Mouse (Mus musculus) myocyte (in vitro differentiated cells): ENCODE results near the gene Atf7. TPM values are rescaled to one million over a fixed set of nuclear protein-coding genes. Genes with fewer than 3 reads are reported as not detected.

ENCODE experiments used
- H3K27me3 ChIP-seq: one replicate; pipeline ENCODE4 v1.6.1; 2011; ENCODE audit not compliant: control insufficient read depth, insufficient read depth, insufficient read length
- H3K36me3 ChIP-seq: one replicate; pipeline ENCODE4 v1.6.1; 2011; ENCODE audit not compliant: control insufficient read depth, insufficient read depth
- H3K4me2 ChIP-seq: one replicate; pipeline ENCODE4 v1.6.1; 2011; ENCODE audit warnings: low read depth, control low read depth
- H3K4me3 ChIP-seq: one replicate; pipeline ENCODE4 v1.5.1; 2011; ENCODE audit warnings: mild to moderate bottlenecking, control low read depth, moderate library complexity
- H3K79me2 ChIP-seq: one replicate; pipeline ENCODE4 v1.6.1; 2011; ENCODE audit not compliant: control insufficient read depth, insufficient read depth
- H3ac ChIP-seq: one replicate; pipeline ENCODE4 v1.6.1; 2011; ENCODE audit not compliant: control insufficient read depth, insufficient read length
- CEBPB ChIP-seq: IDR thresholded peaks from 2 replicates; pipeline ENCODE4 v1.6.1; 2011; ENCODE audit warnings: mild to moderate bottlenecking, moderate library complexity; ENCODE audit not compliant: poor library complexity, insufficient read depth, severe bottlenecking
- E2F4 ChIP-seq: IDR thresholded peaks from one replicate; pipeline ENCODE4 v1.6.1; 2011; ENCODE audit warnings: mild to moderate bottlenecking, control low read depth, moderate library complexity; ENCODE audit not compliant: insufficient read depth
- MAX ChIP-seq: IDR thresholded peaks from one replicate; pipeline ENCODE4 v1.6.1; 2011; ENCODE audit warnings: low read depth, mild to moderate bottlenecking, control low read depth
- MYOD1 ChIP-seq, 3 experiments: IDR thresholded peaks; one replicate each; pipeline ENCODE4 v1.6.1; 2011; ENCODE audit warnings: control low read depth in 2 of 3, low read depth in 2 of 3, mild to moderate bottlenecking in 2 of 3, moderate library complexity in 1 of 3; ENCODE audit not compliant: insufficient read length in 2 of 3, control insufficient read depth in 1 of 3
- MYOG ChIP-seq, 3 experiments: IDR thresholded peaks; one replicate each; pipeline ENCODE4 v1.6.1; 2011; ENCODE audit warnings: control low read depth in 2 of 3, low read depth in 2 of 3, mild to moderate bottlenecking in 2 of 3; ENCODE audit not compliant: insufficient read length in 2 of 3, control insufficient read depth in 1 of 3, insufficient read depth in 1 of 3
- POLR2A ChIP-seq: IDR thresholded peaks from one replicate; pipeline ENCODE4 v1.6.1; 2011; ENCODE audit warnings: low read depth, mild to moderate bottlenecking, control low read depth, moderate library complexity; ENCODE audit not compliant: insufficient read length
- POLR2AphosphoS2 ChIP-seq: IDR thresholded peaks from one replicate; pipeline ENCODE4 v1.6.1; 2011; ENCODE audit warnings: low read depth, control low read depth; ENCODE audit not compliant: insufficient read length
- REST ChIP-seq: IDR thresholded peaks from one replicate; pipeline ENCODE4 v1.6.1; 2011; ENCODE audit warnings: mild to moderate bottlenecking, control low read depth, moderate library complexity; ENCODE audit not compliant: insufficient read depth, insufficient read length
- SRF ChIP-seq: IDR thresholded peaks from one replicate; pipeline ENCODE4 v1.6.1; 2011; ENCODE audit warnings: low read depth; ENCODE audit not compliant: control insufficient read depth, insufficient read length
- TCF12 ChIP-seq: IDR thresholded peaks from one replicate; pipeline ENCODE4 v1.6.1; 2011; ENCODE audit warnings: mild to moderate bottlenecking, control low read depth; ENCODE audit not compliant: poor library complexity, insufficient read depth, severe bottlenecking
- TCF3 ChIP-seq: IDR thresholded peaks from one replicate; pipeline ENCODE4 v1.6.1; 2011; ENCODE audit warnings: low read depth, control low read depth; ENCODE audit not compliant: insufficient read length
- USF1 ChIP-seq: IDR thresholded peaks from one replicate; pipeline ENCODE4 v1.6.1; 2011; ENCODE audit warnings: low read depth, mild to moderate bottlenecking, control low read depth, moderate library complexity
- polyA plus RNA-seq: library from polyadenylated mRNA; unstranded; fragments of >200 nt; fragmentation: generic; extraction: Trizol; gene quantifications from one replicate; pipeline ENCODE4 v1.2.1, GENCODE M21; 2012; ENCODE audit warnings: missing spikeins

Atf7 gene
- polyA plus RNA-seq, 1 experiment = 33.7 TPM

DNA sequence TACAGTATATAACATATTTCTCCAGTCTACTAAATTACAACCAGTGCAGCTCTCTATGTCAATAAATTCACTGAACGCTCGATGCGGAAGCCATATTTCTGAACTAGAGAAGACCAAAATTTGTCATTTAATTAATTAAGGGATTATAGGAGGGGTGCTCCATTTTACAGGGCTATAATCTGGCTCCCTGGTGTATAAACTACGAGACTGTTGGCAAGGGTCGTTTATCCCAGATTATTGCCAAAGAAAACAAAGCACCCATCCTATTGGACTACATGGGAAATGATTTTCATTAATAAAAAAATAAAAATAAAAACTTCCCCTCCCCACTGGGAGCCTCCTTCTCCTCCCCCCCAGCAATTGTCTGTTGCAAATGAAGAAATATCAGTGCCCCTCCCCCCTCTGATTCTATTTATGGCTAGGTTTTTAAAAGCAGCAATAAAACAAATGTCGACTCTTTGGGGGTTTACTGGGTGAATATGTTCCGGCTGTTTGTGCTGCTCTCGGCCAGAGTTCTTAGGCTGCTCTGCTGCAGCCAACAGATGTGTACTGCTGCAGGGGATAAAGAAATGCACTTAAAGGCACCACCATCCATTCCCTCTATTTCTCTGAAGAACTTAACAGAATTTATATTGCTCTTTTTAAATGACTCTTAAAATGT is 31.1 kb downstream of the Atf7 start:
- no peaks in the 10 kb centered on the region for H3K36me3 ChIP-seq
- H3K4me3 ChIP-seq = no peak overlapping the region
- TF ChIP-seq USF1 = no peak
- no peak for TF ChIP-seq E2F4
- no peak for TF ChIP-seq POLR2AphosphoS2
- no peak for TF ChIP-seq SRF
- TF ChIP-seq MAX = no peak
- TF ChIP-seq CEBPB = no peak
- no peak for TF ChIP-seq MYOD1 (IDR thresholded peaks at IDR 0.05; ENCODE audit: control insufficient read depth in 1 of 3, insufficient read length in 2 of 3, low read depth in 2 of 3)
- H3ac ChIP-seq = no peak overlapping the region
- no peak overlapping the region for H3K4me2 ChIP-seq
- H3K27me3 ChIP-seq = no peaks in the 10 kb centered on the region
- peaks cover 15% of the 10 kb centered on the region for H3K79me2 ChIP-seq

DNA sequence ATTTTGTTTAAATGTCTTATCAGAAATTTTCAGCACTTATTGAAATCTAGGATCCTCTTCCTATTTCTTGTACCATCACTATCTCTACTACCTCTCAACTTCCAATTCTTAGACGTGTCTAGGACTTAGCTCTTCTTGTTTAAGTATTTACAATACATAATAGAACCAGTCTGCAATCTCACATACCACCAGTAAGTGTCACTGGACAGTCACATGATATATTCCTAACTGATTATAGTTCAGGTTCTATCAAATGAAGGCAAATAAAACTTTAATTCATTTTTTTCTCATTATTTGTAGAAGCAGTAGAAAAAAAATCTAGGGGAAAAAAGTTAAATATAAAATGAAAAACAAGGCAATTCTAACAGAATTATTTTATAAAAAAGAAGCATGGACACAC is 32.6 kb downstream of the Atf7 start:
- H3K36me3 ChIP-seq = no peaks in the 10 kb centered on the region
- no peak overlapping the region for H3K4me3 ChIP-seq
- H3K27me3 ChIP-seq = no peaks in the 10 kb centered on the region
- no peak overlapping the region for H3ac ChIP-seq
- TF ChIP-seq MYOD1 (IDR thresholded peaks at IDR 0.05; ENCODE audit: control insufficient read depth in 1 of 3, insufficient read length in 2 of 3, low read depth in 2 of 3) (no peak), CEBPB (no peak), SRF (no peak), POLR2AphosphoS2 (no peak), USF1 (peak; percentile 36)
- H3K79me2 ChIP-seq = peaks cover 15% of the 10 kb centered on the region
- H3K4me2 ChIP-seq = no peak overlapping the region

- Histone ChIP-seq H3K4me3 (no peak overlapping the region), H3ac (no peak overlapping the region), H3K79me2 (peaks cover 11% of the 10 kb centered on the region), H3K4me2 (no peak overlapping the region), H3K36me3 (no peaks in the 10 kb centered on the region), H3K27me3 (no peaks in the 10 kb centered on the region)
- TF ChIP-seq TCF12 = no peak
- no peak for TF ChIP-seq REST
- no peak for TF ChIP-seq MYOD1 (IDR thresholded peaks at IDR 0.05; ENCODE audit: control insufficient read depth in 1 of 3, insufficient read length in 2 of 3, low read depth in 2 of 3)
- TF ChIP-seq MYOG (IDR thresholded peaks at IDR 0.05; ENCODE audit: control insufficient read depth in 1 of 3, insufficient read depth in 1 of 3, insufficient read length in 2 of 3, low read depth in 2 of 3) = no peak
- no peak for TF ChIP-seq MAX
- TF ChIP-seq TCF3 = no peak
- TF ChIP-seq CEBPB = no peak
- no peak for TF ChIP-seq E2F4
- no peak for TF ChIP-seq SRF
- no peak for TF ChIP-seq USF1
- TF ChIP-seq POLR2AphosphoS2 = no peak
- no peak for TF ChIP-seq POLR2A
These were observed 34.7 kb downstream of the Atf7 start for GRCm38 (mm10) chr15:102590567-102590966.

DNA sequence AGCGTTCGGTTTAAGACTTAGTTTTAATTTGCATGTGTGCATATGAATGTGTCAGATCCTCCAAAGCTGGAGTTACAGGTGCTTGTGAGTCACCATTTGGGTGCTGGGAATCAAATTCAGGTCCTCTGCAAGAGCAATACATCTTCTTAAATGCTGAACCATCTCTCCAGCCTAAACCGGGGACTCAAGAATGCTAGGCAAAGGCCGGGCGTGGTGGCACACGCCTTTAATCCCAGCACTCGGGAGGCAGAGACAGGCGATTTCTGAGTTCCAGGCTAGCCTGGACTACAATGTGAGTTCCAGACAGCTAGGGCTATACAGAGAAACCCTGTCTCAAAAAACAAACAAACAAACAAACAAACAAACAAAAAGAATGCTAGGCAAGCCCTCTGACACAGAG is 35.4 kb downstream of the Atf7 start:
- Histone ChIP-seq H3K4me2 (no peak overlapping the region), H3ac (no peak overlapping the region), H3K4me3 (no peak overlapping the region), H3K36me3 (no peaks in the 10 kb centered on the region), H3K79me2 (peaks cover 5% of the 10 kb centered on the region), H3K27me3 (no peaks in the 10 kb centered on the region)
- TF ChIP-seq E2F4 (no peak), TCF3 (no peak), TCF12 (no peak), POLR2A (no peak), MAX (no peak), POLR2AphosphoS2 (no peak), MYOG (IDR thresholded peaks at IDR 0.05; ENCODE audit: control insufficient read depth in 1 of 3, insufficient read depth in 1 of 3, insufficient read length in 2 of 3, low read depth in 2 of 3) (no peak)

DNA sequence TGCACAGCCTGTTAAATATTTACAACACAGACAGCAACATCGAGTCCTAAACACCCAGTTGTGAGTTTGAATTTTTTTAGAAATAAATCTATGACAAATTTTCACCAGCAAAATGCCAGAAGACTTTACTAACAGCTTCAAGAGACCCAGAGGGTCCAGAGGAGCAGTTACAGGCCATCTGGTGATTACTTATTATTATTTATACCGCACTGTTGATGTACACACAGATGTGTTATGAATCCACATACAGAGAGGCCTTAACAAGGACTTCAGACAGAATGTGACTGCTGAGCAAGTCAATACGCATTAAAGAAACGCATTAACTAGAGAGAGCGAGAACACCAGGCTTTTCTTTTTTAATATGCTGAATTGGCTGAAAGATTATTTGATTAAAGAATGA is 39.8 kb downstream of the Atf7 start:
- H3K36me3 ChIP-seq = no peaks in the 10 kb centered on the region
- H3K4me3 ChIP-seq = no peak overlapping the region
- no peaks in the 10 kb centered on the region for H3K27me3 ChIP-seq
- no peak overlapping the region for H3ac ChIP-seq
- TF ChIP-seq E2F4 (no peak), TCF12 (no peak), POLR2A (no peak), MYOD1 (IDR thresholded peaks at IDR 0.05; ENCODE audit: control insufficient read depth in 1 of 3, insufficient read length in 2 of 3, low read depth in 2 of 3) (no peak), MYOG (IDR thresholded peaks at IDR 0.05; ENCODE audit: control insufficient read depth in 1 of 3, insufficient read depth in 1 of 3, insufficient read length in 2 of 3, low read depth in 2 of 3) (no peak), SRF (no peak), POLR2AphosphoS2 (no peak), REST (no peak), CEBPB (no peak), MAX (no peak), TCF3 (no peak), USF1 (no peak)
- H3K4me2 ChIP-seq = no peak overlapping the region
- peaks cover 20% of the 10 kb centered on the region for H3K79me2 ChIP-seq
